Mouse (Mus musculus): ENCODE results near the gene Gpr4. TPM values are rescaled to one million over a fixed set of nuclear protein-coding genes. Genes with fewer than 3 reads are reported as not detected.

Gpr4 gene
- total and polyA plus RNA-seq, 2 experiments from 2014 or later = 2.2 to 5.9 TPM

DNA sequence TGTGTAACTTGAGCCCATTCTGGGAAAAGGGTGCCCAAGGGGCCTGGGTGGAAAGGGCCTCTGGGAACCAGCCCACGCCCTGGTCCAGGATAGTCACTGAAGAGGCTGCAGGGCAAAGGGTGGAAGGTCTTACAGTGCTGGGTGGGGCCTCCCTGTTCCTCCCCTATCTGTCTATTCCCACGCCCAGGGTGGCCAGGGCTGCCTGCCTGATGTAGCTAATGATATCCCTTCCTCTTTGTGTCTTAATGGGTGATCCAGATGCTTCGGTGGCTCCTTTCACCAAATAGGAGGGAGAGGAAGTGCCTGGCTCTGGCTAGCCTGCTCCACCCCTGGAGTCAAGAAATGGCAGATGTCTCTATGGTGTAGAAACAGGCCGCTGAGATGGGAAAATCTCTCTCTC lies 12.6 kb downstream of the Gpr4 start:
- no peak for TF ChIP-seq CTCF (IDR thresholded peaks at IDR 0.05; ENCODE audit: low read depth)
- Histone ChIP-seq H3K4me2 (ENCODE audit: low read depth) (no peak overlapping the region), H3K4me3 (ENCODE audit: low read depth, low read length) (no peak overlapping the region), H3K4me1 (ENCODE audit: insufficient read depth) (peaks cover 12% of the 10 kb centered on the region), H3K27me3 (ENCODE audit: insufficient read depth, low read length) (no peaks in the 10 kb centered on the region), H3K9ac (no peak overlapping the region), H3K27ac (ENCODE audit: low read depth, low read length) (no peak overlapping the region), H3K9me3 (ENCODE audit: low read length) (no peaks in the 10 kb centered on the region), H3K36me3 (ENCODE audit: insufficient read depth) (no peaks in the 10 kb centered on the region)
- 83% methylated on average over 4 of the region's 4 CpGs for WGBS
- ATAC-seq (no peak), DNase-seq (no peak)

DNA sequence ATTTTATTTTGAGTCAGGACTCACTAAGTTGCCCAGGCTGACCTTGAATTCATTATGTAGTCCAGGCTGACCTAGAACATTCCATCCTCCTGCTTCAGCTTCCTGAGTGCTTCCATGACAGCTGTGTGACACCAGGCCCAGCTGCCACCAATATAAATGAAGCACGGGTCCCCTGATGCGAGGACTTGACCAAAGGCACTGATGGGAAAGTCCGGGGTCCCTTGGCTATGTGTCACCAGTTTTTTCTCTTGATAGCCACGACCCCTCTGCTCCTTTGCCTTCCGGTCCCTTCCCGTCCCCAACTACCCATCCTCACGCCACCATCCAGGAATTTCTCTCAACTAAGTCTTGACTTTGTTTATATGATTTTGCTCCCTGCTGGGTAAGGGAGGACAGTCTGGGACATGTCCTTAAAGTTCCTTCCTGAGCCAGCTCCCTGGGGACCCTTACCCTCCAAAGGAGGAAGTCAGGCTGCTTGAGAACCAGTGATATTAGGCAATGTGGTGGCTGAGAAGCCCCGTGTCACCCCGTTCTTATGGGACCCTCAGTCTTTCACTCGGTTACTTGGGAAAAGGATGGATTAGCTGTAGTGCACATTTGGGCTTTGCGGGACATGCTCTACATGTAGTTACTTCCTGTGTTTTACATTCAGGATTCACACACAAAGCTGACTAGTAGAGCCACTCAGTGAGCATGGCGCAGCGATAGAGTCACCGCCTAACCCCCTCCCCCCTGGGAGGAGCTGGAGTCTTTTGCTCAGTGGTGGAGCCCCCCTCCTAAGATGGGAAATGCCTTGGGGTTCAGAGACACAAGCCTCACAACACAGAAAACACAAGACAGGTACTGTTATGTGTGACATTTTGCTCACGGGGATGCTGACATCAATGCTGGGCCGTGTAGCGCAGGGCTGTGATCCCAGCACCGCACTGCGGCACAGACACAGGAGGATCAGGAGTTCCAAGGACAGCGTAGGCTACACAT lies 14.8 kb downstream of the Gpr4 start:
- ATAC-seq = peak; percentile 1; the same call in 1 of the 2 replicates
- DNase-seq = peak; percentile 75
- peak overlapping the region; percentile 60 for H3K4me2 ChIP-seq (ENCODE audit: low read depth)
- no peaks in the 10 kb centered on the region for H3K36me3 ChIP-seq (ENCODE audit: insufficient read depth)
- H3K9me3 ChIP-seq (ENCODE audit: low read length) = no peaks in the 10 kb centered on the region
- H3K9ac ChIP-seq = peak overlapping the region; percentile 76
- H3K4me1 ChIP-seq (ENCODE audit: insufficient read depth) = peaks cover 12% of the 10 kb centered on the region
- 22% methylated on average over 20 of the region's 20 CpGs for WGBS
- TF ChIP-seq CTCF (IDR thresholded peaks at IDR 0.05; ENCODE audit: low read depth) = no peak
- peak overlapping the region; percentile 68 for H3K4me3 ChIP-seq (ENCODE audit: low read depth, low read length)
- H3K27me3 ChIP-seq (ENCODE audit: insufficient read depth, low read length) = no peaks in the 10 kb centered on the region
- H3K27ac ChIP-seq (ENCODE audit: low read depth, low read length) = peak overlapping the region; percentile 99

DNA sequence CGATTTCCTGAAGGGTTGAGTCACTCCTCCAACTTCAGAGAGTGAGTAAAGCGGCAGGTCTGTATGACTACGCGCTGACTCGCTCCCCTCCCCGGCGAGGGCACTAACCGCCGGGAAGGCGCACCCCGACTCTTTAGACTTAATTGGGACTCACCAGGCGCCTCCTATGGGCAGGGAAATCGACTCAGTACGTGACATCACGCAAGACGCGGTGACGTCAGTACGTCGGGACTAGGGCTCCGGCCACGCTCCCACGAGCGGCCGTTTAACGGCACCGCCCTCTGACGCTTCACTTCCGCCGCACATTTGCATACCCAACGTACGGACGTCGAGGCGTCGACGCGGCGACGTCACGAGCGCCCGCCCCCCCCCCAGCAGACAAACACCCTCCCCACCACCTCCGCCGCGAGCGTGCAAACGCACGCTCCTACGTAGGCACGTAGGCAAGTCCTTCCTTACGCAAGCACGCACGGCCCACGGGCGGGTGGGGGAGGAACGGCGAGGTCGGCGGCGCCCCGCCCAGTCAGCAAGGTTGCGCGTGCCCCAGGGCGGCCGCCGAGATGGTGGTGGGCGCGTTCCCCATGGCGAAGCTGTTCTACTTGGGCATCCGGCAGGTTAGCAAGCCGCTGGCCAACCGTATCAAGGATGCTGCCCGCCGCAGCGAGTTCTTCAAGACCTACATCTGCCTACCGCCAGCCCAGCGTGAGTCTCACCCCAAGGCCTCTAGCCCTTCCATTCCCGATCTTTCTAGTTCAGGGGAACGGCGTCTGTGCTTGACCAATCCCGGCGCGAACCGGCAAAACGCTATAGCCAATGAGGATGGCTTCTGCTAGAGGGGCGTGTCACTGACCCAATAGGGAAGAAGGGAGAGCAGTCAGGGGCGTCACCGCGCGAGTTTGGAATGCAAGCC lies 15.8 kb downstream of the Gpr4 start, which contains the start of gene Opa3:
Opa3 (plus strand) TSS at position 452 of the 910 bp plus-strand sequence.
- WGBS = 1% methylated on average over 80 of the region's 91 CpGs
- Histone ChIP-seq H3K27me3 (ENCODE audit: insufficient read depth, low read length) (no peaks in the 10 kb centered on the region), H3K36me3 (ENCODE audit: insufficient read depth) (no peaks in the 10 kb centered on the region), H3K4me2 (ENCODE audit: low read depth) (peak within 1 kb of the TSS; percentile 89), H3K9ac (peak within 1 kb of the TSS; percentile 76), H3K27ac (ENCODE audit: low read depth, low read length) (peak within 1 kb of the TSS; percentile 99), H3K4me3 (ENCODE audit: low read depth, low read length) (peak within 1 kb of the TSS; percentile 68), H3K9me3 (ENCODE audit: low read length) (no peaks in the 10 kb centered on the region), H3K4me1 (ENCODE audit: insufficient read depth) (peaks cover 12% of the 10 kb centered on the region)
- peak; percentile 100 for DNase-seq
- TF ChIP-seq CTCF (IDR thresholded peaks at IDR 0.05; ENCODE audit: low read depth) = peak; percentile 80
- ATAC-seq = peak; percentile 94

DNA sequence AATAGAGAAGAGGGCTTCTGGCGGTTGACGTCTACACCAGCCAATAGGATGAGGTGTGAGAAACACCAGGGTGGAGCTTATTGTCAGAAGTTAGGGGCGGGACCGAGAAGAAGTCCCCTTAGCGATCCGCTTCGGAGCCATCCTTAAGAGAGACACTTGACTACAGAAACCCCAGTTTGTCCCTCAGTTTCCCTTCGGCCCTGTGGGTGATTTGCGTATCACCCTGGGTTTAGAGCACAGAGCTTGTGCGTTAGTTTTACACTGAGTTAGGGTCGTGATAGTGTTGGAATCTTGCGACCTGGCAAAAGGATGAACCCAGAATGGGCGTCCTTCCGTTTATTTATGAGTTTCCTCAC lies 16.4 kb downstream of the Gpr4 start:
- DNase-seq (no peak), ATAC-seq (no peak)
- peak overlapping the region; percentile 61 for H3K9ac ChIP-seq
- H3K36me3 ChIP-seq (ENCODE audit: insufficient read depth) = no peaks in the 10 kb centered on the region
- no peaks in the 10 kb centered on the region for H3K27me3 ChIP-seq (ENCODE audit: insufficient read depth, low read length)
- H3K9me3 ChIP-seq (ENCODE audit: low read length) = no peaks in the 10 kb centered on the region
- peak overlapping the region; percentile 68 for H3K4me3 ChIP-seq (ENCODE audit: low read depth, low read length)
- H3K4me2 ChIP-seq (ENCODE audit: low read depth) = peak overlapping the region; percentile 89
- WGBS = under 1% methylated on average over 14 of the region's 14 CpGs
- peaks cover 12% of the 10 kb centered on the region for H3K4me1 ChIP-seq (ENCODE audit: insufficient read depth)
- TF ChIP-seq CTCF (IDR thresholded peaks at IDR 0.05; ENCODE audit: low read depth) = no peak
- peak overlapping the region; percentile 57 for H3K27ac ChIP-seq (ENCODE audit: low read depth, low read length)

DNA sequence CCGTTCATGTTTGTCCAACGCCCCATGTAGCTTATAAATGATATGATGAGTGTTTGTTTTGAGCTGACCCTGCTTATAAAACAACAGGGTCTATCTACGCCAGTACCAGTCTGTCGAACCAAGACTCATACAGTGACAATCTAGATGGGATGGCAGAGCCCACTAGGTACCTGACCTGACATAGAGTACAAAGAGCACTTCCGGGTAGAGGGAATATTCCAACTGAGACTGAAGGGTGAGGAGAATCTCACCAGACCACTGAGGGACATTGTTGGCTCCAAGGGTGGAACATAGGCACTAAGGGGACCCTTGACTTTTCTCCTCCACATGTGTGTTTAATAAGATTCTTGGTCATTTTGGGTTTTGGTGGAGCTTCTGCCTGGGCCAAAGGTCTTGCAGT lies 17.1 kb downstream of the Gpr4 start:
- TF ChIP-seq CTCF (IDR thresholded peaks at IDR 0.05; ENCODE audit: low read depth) = no peak
- ATAC-seq (no peak), DNase-seq (no peak)
- 40% methylated on average over 5 of the region's 5 CpGs for WGBS
- peak overlapping the region; percentile 61 for H3K9ac ChIP-seq
- H3K4me3 ChIP-seq (ENCODE audit: low read depth, low read length) = peak overlapping the region; percentile 68
- no peaks in the 10 kb centered on the region for H3K9me3 ChIP-seq (ENCODE audit: low read length)
- H3K4me1 ChIP-seq (ENCODE audit: insufficient read depth) = peaks cover 12% of the 10 kb centered on the region
- H3K4me2 ChIP-seq (ENCODE audit: low read depth) = peak overlapping the region; percentile 89
- no peaks in the 10 kb centered on the region for H3K36me3 ChIP-seq (ENCODE audit: insufficient read depth)
- H3K27ac ChIP-seq (ENCODE audit: low read depth, low read length) = no peak overlapping the region
- H3K27me3 ChIP-seq (ENCODE audit: insufficient read depth, low read length) = no peaks in the 10 kb centered on the region

DNA sequence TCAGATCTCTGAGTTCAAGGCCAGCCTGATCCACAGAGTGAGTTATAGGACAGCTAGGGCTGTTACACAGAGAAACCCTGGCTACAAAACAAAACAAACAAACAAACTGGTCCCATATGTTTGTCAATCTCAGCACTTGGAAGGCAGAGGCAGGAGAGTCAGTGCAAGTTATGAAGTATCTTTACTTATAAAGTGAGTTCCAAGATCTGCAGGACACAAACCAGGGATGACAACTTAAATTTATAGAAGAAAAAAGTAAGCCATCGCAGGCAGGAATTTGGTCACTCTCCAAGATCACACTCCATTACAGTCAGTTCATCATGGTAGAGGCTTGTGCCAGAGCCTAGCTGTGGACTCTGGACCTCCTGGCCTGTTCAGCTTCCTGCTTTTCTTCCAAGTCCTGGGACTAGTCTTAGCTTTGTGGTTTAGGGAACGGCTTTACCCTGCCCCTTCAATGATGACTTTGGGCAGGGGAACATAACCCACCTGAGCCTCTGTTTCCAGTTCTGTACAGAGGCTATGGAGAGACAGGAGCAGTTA lies 17.8 kb downstream of the Gpr4 start:
- DNase-seq (no peak), ATAC-seq (no peak)
- Histone ChIP-seq H3K36me3 (ENCODE audit: insufficient read depth) (no peaks in the 10 kb centered on the region), H3K4me2 (ENCODE audit: low read depth) (no peak overlapping the region), H3K9me3 (ENCODE audit: low read length) (no peaks in the 10 kb centered on the region), H3K27ac (ENCODE audit: low read depth, low read length) (no peak overlapping the region), H3K4me1 (ENCODE audit: insufficient read depth) (peaks cover 12% of the 10 kb centered on the region), H3K27me3 (ENCODE audit: insufficient read depth, low read length) (no peaks in the 10 kb centered on the region), H3K9ac (no peak overlapping the region; the same call in 1 of the 2 replicates), H3K4me3 (ENCODE audit: low read depth, low read length) (no peak overlapping the region)
- WGBS = 100% methylated on average over 2 of the region's 2 CpGs
- no peak for TF ChIP-seq CTCF (IDR thresholded peaks at IDR 0.05; ENCODE audit: low read depth)
